Mouse (Mus musculus): ENCODE results near the gene Gm20388. TPM values are rescaled to one million over a fixed set of nuclear protein-coding genes. Genes with fewer than 3 reads are reported as not detected.

Gm20388 gene
- polyA plus RNA-seq, 1 experiment from 2014 or later = 12.4 TPM

DNA sequence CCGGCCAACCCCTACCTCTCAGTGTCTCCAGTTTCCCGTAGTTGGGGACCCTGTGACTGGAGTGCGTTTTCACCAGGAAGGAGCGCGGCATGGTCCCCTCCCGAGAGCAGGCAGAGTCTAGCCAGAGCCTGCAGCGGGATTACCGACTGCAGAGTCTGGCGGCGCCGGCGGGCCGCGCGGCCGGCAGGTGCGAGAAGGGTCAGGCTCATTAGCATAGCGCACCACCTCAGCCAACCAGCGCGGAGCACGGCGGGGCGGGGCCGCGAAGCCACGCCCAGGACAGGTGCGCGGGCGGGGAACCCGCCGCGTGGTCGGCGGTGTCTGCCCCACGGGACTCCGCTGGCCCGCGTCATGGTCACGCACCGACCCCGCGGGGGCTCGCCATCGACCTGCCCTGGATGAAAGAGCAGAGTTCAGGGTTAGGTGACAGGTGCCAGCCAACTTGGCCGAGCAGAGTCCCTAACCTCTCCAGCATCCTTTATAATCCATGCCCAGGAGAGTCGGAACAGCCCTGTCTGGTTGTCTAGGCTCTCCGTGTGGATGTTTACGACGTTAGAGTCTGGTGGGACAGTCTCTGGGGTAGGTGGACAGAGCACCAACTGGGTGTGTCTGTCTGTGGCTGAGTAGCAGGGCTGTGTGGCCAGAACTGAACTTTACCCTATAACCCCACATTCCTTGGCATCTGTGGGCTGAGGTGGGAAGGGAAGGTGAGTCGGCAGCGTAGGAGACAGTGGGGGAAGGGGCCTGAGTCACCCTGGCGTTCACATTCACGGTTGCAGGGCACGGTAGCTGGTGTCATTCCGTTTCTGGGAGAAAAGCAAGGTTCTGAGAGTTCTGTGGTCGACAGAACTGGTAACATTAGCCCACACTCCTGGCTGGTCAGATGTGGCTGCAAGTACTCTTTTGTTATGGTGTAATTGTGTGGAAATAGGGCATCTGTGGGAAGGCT is 2550.2 kb downstream of the Gm20388 start, which contains the start of gene Snai3:
Gene Snai3 (minus strand): TSS at position 210 of the 949 bp plus-strand sequence.
- ATAC-seq = 0 out of 2 replicates have a peak, but pooled peaks have one; percentile 50
- H3K36me3 ChIP-seq (ENCODE audit: control insufficient read depth, insufficient read depth, low read length) = no peaks in the 10 kb centered on the region
- H3K9ac ChIP-seq (ENCODE audit: low read depth, low read length) = peak within 1 kb of the TSS; percentile 48
- H3K4me1 ChIP-seq (ENCODE audit: control insufficient read depth, insufficient read depth, low read depth, low read length) = peaks cover 8% of the 10 kb centered on the region
- H3K9me3 ChIP-seq (ENCODE audit: control insufficient read depth, low read length) = no peaks in the 10 kb centered on the region
- H3K4me2 ChIP-seq (ENCODE audit: low read length) = peak within 1 kb of the TSS; percentile 85
- 3% methylated on average over 56 of the region's 56 CpGs for WGBS
- peaks cover 27% of the 10 kb centered on the region for H3K27me3 ChIP-seq (replicated peaks; ENCODE audit: control insufficient read depth, insufficient read depth, low read length)
- H3K4me3 ChIP-seq (ENCODE audit: low read length) = peak within 1 kb of the TSS; percentile 43
- no peak within 1 kb of the TSS for H3K27ac ChIP-seq (ENCODE audit: low read depth, low read length)

DNA sequence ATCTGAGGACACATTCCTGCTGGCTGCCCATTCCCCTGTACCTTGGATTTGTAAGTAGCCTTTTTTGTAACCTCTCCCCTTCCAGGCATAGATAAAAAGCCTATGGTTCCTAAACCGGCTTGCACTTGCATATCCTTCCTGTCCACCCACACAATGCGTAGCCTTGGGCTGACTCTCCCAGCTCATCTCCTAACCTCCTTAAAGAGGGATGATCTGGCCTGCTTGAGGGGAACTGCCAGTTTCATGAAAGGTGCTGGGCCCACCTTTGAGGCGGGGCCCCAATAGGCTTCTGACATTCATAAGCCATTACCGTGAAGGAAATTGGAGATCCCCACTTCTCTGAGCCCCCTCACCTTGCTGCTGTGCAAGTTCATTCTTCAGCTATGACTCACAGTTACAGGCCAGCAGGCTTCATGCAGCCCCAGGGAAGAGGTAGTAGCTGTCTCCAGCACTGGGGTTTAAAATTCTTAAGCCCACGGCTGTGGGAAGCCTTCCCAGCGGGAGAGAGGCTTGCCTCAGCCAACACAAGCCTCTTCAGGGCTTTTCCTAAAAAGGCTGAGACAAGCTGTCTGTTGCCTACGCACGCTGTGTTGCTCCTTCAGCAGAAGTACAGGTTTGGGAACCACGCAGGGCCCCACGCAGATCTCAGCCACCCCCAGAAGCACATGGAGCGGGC is 2551.0 kb downstream of the Gm20388 start:
- Histone ChIP-seq H3K4me3 (ENCODE audit: low read length) (no peak overlapping the region), H3K27me3 (replicated peaks; ENCODE audit: control insufficient read depth, insufficient read depth, low read length) (peaks cover 27% of the 10 kb centered on the region), H3K4me1 (ENCODE audit: control insufficient read depth, insufficient read depth, low read depth, low read length) (peaks cover 8% of the 10 kb centered on the region), H3K9ac (ENCODE audit: low read depth, low read length) (no peak overlapping the region), H3K27ac (ENCODE audit: low read depth, low read length) (no peak overlapping the region), H3K9me3 (ENCODE audit: control insufficient read depth, low read length) (no peaks in the 10 kb centered on the region), H3K4me2 (ENCODE audit: low read length) (no peak overlapping the region), H3K36me3 (ENCODE audit: control insufficient read depth, insufficient read depth, low read length) (peaks cover 2% of the 10 kb centered on the region)
- no peak for ATAC-seq
- 63% methylated on average over 11 of the region's 11 CpGs for WGBS

- H3K9me3 ChIP-seq (ENCODE audit: control insufficient read depth, low read length) = no peaks in the 10 kb centered on the region
- no peak for ATAC-seq
- no peak overlapping the region for H3K9ac ChIP-seq (ENCODE audit: low read depth, low read length)
Observed at GRCm38 (mm10) chr8:122462510-122462909, 2551.9 kb downstream of the Gm20388 start.

GRCm38 (mm10) chr8:122463651-122464640 is 2553.3 kb downstream of the Gm20388 start:
- H3K9me3 ChIP-seq (ENCODE audit: control insufficient read depth, low read length) = no peaks in the 10 kb centered on the region
- 80% methylated on average over 12 of the region's 12 CpGs for WGBS
- H3K4me3 ChIP-seq (ENCODE audit: low read length) = no peak overlapping the region
- H3K4me2 ChIP-seq (ENCODE audit: low read length) = no peak overlapping the region
- ATAC-seq = no peak
- H3K4me1 ChIP-seq (ENCODE audit: control insufficient read depth, insufficient read depth, low read depth, low read length) = peaks cover 8% of the 10 kb centered on the region
- H3K27ac ChIP-seq (ENCODE audit: low read depth, low read length) = no peak overlapping the region
- H3K27me3 ChIP-seq (replicated peaks; ENCODE audit: control insufficient read depth, insufficient read depth, low read length) = peaks cover 25% of the 10 kb centered on the region
- no peak overlapping the region for H3K9ac ChIP-seq (ENCODE audit: low read depth, low read length)
- H3K36me3 ChIP-seq (ENCODE audit: control insufficient read depth, insufficient read depth, low read length) = peaks cover 15% of the 10 kb centered on the region

More at GRCm38 (mm10) chr8:122462510-122462909, 2551.9 kb downstream of the Gm20388 start:
- WGBS = 60% methylated on average over 8 of the region's 8 CpGs
- H3K36me3 ChIP-seq (ENCODE audit: control insufficient read depth, insufficient read depth, low read length) = peaks cover 7% of the 10 kb centered on the region
- no peak overlapping the region for H3K4me3 ChIP-seq (ENCODE audit: low read length)
- H3K4me2 ChIP-seq (ENCODE audit: low read length) = no peak overlapping the region
- peaks cover 8% of the 10 kb centered on the region for H3K4me1 ChIP-seq (ENCODE audit: control insufficient read depth, insufficient read depth, low read depth, low read length)
- no peak overlapping the region for H3K27ac ChIP-seq (ENCODE audit: low read depth, low read length)
- peaks cover 27% of the 10 kb centered on the region for H3K27me3 ChIP-seq (replicated peaks; ENCODE audit: control insufficient read depth, insufficient read depth, low read length)

- ATAC-seq = no peak
- 74% methylated on average over 7 of the region's 7 CpGs for WGBS
- peaks cover 16% of the 10 kb centered on the region for H3K27me3 ChIP-seq (replicated peaks; ENCODE audit: control insufficient read depth, insufficient read depth, low read length)
Observed at GRCm38 (mm10) chr8:122464985-122465384, 2554.3 kb downstream of the Gm20388 start.

GRCm38 (mm10) chr8:122467816-122468215 is 2557.2 kb downstream of the Gm20388 start:
- H3K4me3 ChIP-seq (ENCODE audit: low read length) = no peak overlapping the region
- H3K36me3 ChIP-seq (ENCODE audit: control insufficient read depth, insufficient read depth, low read length) = peaks cover 18% of the 10 kb centered on the region
- peaks cover 5% of the 10 kb centered on the region; the same call in 1 of the 2 replicates for H3K27me3 ChIP-seq (replicated peaks; ENCODE audit: control insufficient read depth, insufficient read depth, low read length)
- H3K9me3 ChIP-seq (ENCODE audit: control insufficient read depth, low read length) = no peaks in the 10 kb centered on the region
- WGBS = 88% methylated on average over 13 of the region's 13 CpGs
- no peak overlapping the region for H3K27ac ChIP-seq (ENCODE audit: low read depth, low read length)
- ATAC-seq = no peak
- no peak overlapping the region for H3K4me2 ChIP-seq (ENCODE audit: low read length)
- no peak overlapping the region for H3K9ac ChIP-seq (ENCODE audit: low read depth, low read length)
- H3K4me1 ChIP-seq (ENCODE audit: control insufficient read depth, insufficient read depth, low read depth, low read length) = no peaks in the 10 kb centered on the region

More at GRCm38 (mm10) chr8:122464985-122465384, 2554.3 kb downstream of the Gm20388 start:
- Histone ChIP-seq H3K9ac (ENCODE audit: low read depth, low read length) (no peak overlapping the region), H3K4me1 (ENCODE audit: control insufficient read depth, insufficient read depth, low read depth, low read length) (peaks cover 8% of the 10 kb centered on the region), H3K4me3 (ENCODE audit: low read length) (no peak overlapping the region), H3K4me2 (ENCODE audit: low read length) (no peak overlapping the region), H3K9me3 (ENCODE audit: control insufficient read depth, low read length) (no peaks in the 10 kb centered on the region), H3K36me3 (ENCODE audit: control insufficient read depth, insufficient read depth, low read length) (peaks cover 15% of the 10 kb centered on the region), H3K27ac (ENCODE audit: low read depth, low read length) (no peak overlapping the region)

GRCm38 (mm10) chr8:122469407-122469806 is 2558.8 kb downstream of the Gm20388 start:
- Histone ChIP-seq H3K9me3 (ENCODE audit: control insufficient read depth, low read length) (no peaks in the 10 kb centered on the region), H3K4me3 (ENCODE audit: low read length) (no peak overlapping the region), H3K27me3 (replicated peaks; ENCODE audit: control insufficient read depth, insufficient read depth, low read length) (no peaks in the 10 kb centered on the region), H3K27ac (ENCODE audit: low read depth, low read length) (no peak overlapping the region), H3K36me3 (ENCODE audit: control insufficient read depth, insufficient read depth, low read length) (peaks cover 20% of the 10 kb centered on the region), H3K9ac (ENCODE audit: low read depth, low read length) (no peak overlapping the region), H3K4me1 (ENCODE audit: control insufficient read depth, insufficient read depth, low read depth, low read length) (peaks cover 5% of the 10 kb centered on the region), H3K4me2 (ENCODE audit: low read length) (no peak overlapping the region)
- no peak for ATAC-seq
- 82% methylated on average over 6 of the region's 6 CpGs for WGBS

- H3K9me3 ChIP-seq (ENCODE audit: control insufficient read depth, low read length) = no peaks in the 10 kb centered on the region
- no peak overlapping the region for H3K9ac ChIP-seq (ENCODE audit: low read depth, low read length)
- no peaks in the 10 kb centered on the region for H3K27me3 ChIP-seq (replicated peaks; ENCODE audit: control insufficient read depth, insufficient read depth, low read length)
- H3K4me3 ChIP-seq (ENCODE audit: low read length) = no peak overlapping the region
- 84% methylated on average over 9 of the region's 10 CpGs for WGBS
- H3K36me3 ChIP-seq (ENCODE audit: control insufficient read depth, insufficient read depth, low read length) = peaks cover 20% of the 10 kb centered on the region
- peaks cover 11% of the 10 kb centered on the region for H3K4me1 ChIP-seq (ENCODE audit: control insufficient read depth, insufficient read depth, low read depth, low read length)
- H3K4me2 ChIP-seq (ENCODE audit: low read length) = no peak overlapping the region
- no peak for ATAC-seq
- H3K27ac ChIP-seq (ENCODE audit: low read depth, low read length) = no peak overlapping the region
Observed at GRCm38 (mm10) chr8:122469965-122470364, 2559.3 kb downstream of the Gm20388 start.
